Mouse (Mus musculus): Measurements from ENCODE around the gene Pdlim4.
A peak's percentile ranks its signal among the peaks of the same experiment; 100 is the strongest.

Gene Pdlim4

DNA sequence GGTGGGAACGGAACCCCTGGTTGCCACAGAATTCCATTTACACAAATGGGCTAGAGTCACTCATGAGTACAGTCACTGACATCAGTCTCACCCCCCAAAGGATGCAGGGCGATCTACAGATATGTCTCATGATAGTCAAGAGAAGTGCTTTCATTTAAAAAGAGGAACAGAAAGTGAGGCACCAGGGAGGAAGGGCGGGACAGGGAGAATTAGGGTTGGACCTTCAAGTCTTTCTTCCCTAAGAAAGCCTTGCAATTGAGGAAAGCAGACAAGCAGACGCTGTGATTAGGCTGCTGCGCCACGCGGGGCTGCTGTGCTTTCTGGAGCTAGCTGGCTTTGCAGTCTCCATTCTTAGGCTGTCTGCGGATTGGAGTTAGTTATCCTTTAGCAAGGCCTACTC lies 22.9 kb upstream of the Pdlim4 start:
- DNase-seq (ENCODE audit: low spot score), result no peak

DNA sequence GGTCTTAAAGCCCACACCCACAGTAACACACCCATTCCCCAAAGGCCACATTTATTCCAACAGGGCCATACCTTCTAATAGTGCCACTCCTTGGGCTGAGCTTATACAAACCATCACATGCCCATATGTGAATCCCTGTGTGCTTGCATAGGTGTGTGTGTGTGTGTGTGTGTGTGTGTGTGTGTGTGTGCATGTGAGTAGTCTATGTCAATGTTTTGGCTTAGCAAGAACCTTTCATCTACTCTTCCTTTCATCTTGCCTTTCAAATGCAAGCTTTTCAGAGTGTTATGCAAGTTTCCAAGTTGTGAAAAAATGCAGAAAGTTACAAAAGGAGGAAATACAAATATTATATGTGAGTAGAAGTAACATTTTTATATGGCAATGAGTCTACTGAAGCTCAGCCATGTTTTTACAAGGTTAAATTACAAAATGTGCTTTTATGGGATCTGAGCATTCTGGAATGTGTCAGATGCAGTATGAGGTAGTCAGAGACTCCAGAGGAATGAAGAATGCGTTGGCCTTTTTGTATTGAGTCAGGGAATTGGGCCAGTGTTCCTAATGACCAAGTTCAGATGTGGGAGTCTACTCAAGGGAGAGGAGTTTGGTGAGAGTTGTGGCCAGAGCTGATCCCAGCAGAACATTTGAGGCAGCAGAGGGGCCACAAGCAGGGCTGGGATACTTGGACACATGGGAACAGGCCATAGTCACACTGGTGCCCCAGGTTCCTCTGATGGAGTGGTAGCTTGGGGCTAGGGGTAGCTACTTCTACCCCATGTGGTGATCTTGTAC lies 21.5 kb upstream of the Pdlim4 start:
- DNase-seq (ENCODE audit: low spot score), result no peak

DNA sequence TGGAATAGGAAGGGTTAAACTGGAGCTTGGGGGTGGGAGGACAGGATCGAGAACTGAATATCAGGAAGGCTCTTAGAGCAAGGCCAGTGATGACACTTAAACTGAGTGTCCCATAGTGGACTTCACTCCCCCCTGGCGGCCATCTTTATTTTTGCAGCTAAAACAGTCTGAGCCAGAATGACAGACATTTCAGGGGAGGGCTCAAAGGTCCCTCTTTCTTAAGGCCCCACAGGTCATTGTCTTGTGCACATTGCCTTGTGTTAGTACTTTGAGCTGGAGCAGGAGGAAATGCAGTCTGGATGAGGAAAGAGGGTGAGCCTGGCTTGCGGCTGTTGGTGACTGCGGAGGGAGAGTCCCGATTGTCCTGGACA lies 20.1 kb upstream of the Pdlim4 start:
- DNase-seq (ENCODE audit: low spot score), result peak; percentile 84

DNA sequence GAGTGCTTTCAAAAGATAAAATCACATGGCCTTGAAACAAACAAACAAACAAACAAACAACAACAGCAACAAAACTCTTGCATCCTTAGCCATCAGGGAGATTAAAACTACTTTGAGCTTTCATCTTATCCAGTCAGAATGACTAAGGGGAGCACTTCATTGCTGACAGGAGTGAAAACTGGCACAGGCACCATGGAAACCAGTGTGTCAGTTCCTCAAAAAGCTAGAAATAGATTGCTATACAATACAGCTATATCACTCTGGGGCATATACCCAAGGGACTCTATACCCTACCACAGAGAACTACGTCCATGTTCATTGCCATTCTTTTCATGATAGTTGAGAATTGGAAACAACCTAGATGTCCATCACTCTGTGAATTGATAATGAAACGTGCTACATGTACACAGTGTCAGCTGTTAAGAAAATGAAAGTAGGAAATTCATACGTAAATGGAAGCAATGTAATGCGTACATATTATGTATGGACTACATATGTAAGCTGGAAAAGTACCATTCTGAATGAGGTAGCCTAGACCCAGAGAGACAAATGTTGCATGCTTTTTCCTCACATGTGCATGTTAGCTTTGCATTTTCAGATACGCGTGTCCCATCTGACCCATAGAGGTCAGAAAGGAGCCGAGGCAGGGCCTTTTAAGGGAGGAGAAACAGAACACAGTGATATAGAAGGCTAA lies 19.6 kb upstream of the Pdlim4 start:
- no peak for DNase-seq (ENCODE audit: low spot score)

DNA sequence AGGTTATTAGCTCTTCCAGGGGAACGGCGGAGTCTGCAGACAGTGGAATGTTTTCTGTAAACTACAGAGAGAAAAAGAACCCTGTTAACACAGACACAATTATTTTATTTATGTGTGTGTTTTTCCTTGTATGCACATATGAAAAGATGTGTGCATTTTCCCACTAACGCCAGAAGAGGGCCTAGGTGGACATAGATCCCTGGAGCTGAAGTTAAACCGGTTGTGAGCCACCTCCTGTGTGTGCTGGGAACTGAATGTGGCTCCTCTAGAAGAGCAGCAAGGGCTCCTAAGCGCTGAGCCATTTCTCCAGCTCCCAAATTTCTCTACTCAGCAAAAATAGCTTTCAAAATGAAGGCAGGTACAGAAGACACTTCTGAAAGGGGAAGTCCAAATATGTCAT lies 17.0 kb upstream of the Pdlim4 start:
- no peak for DNase-seq (ENCODE audit: low spot score)

DNA sequence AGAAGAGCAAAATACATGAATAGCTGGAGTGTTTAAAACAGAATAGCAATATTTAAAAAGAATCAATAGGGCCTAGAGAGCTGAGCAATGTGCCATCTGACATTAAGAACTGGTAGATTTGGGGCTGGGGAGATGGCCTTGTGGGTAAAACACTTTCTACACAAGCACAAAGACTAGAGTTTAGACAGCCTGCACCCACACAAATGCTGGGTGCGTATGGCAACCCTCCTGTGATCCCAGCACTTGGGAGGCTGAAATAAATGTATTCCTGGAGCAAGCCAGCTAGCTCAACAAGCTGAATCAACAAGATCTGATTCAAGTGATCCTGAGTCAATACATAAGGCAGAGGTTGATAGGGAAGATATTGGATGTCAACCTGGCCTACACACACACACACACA lies 16.2 kb upstream of the Pdlim4 start:
- DNase-seq (ENCODE audit: low spot score), result no peak

DNA sequence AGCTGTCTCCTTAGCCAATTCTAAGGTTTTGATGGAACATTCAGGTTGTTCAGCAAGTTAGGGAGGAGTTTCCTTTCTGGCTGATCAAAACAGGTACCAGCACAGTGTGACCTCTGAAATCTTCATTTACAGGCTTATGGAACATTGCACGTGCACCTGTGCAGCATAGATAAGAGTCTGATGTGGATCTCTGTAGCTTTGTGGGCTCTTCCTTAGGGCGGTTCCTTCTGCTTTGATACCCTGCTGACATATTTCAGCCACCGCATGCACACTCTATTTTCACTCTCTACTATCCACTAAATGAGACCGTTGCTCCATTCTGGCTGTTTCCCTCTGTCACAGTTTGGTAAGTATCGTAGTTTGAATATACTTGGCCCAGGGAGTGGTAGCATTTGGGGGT lies 13.9 kb upstream of the Pdlim4 start:
- no peak for DNase-seq (ENCODE audit: low spot score)

DNA sequence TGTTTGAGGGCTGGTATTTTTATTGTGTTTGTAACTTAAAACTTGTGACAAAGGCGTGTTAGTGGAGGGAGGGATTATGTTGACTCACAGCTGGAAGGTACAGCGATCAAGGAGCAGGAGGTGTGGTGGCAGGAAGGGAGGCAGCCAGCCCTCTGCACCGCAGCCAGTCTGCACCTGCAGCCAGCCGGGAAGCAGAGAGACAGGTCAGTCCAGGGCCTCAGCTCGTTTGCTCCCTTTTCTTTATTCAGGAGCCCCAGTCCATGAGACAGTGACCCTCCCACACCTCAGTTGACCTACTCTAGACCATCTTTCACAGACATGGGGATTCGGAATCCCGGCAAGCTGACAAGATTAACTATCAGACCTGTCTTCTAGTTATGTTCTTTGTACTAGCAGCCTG lies 11.6 kb upstream of the Pdlim4 start:
- DNase-seq (ENCODE audit: low spot score), result no peak

DNA sequence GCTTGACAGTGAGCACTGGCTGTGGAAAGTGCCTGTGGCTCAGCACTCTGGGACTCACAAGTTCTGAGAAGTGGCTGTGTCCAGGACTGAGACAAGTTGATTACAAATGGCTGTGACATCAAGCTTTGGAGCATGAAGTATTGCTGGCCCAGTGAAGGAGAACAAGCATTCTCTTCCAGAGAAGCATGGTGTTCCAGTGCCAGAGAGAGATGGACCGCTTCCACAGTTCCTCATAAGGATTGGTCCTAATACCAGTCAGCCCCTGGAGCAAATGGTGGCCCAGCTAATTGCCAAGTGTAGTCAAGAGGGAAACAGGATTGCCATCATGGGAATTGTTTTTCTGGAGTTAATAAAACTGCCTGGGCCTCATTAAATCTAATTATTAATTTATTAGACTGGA lies 7.3 kb upstream of the Pdlim4 start:
- DNase-seq (ENCODE audit: low spot score), result no peak

DNA sequence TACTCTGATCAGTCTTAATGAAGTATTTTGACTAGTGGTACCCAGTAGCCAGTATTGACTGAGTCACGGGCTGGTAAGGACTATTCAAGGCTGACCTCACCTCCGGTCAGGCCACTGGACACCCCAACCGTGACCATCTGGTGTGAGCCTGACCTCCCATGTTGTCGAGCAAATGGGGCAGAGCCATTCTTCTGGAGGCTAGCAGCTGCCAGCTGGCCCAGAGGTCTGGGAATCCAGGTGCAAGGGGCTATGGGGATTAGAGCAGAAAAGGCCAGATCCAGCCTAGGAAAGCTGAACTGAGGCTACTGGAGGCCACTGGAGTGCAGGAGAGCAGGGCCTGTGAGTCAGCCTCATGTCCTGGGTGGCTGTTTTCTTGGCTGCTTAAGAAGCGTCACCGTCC lies 6.5 kb upstream of the Pdlim4 start:
- DNase-seq (ENCODE audit: low spot score), result no peak

DNA sequence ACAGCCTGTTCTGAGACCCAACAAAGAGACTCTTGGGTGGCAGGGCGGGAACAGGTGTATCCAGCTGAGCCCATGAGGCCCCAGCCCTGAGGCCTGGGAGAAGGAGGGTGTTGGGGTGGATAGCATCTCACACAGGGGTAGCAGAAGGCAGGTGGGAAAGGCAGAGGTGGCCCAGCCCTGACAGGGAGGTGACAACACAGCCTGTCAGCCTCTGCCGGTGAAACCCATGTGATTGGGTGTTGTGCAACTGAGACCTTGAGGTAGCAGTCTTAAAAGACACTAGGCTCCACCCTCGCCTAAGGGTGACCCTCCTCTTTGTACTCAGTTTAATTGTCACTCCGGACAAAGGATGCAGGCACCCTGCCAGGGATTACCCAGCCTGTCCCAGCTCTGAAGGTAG lies 4.5 kb upstream of the Pdlim4 start:
- no peak for DNase-seq (ENCODE audit: low spot score)

DNA sequence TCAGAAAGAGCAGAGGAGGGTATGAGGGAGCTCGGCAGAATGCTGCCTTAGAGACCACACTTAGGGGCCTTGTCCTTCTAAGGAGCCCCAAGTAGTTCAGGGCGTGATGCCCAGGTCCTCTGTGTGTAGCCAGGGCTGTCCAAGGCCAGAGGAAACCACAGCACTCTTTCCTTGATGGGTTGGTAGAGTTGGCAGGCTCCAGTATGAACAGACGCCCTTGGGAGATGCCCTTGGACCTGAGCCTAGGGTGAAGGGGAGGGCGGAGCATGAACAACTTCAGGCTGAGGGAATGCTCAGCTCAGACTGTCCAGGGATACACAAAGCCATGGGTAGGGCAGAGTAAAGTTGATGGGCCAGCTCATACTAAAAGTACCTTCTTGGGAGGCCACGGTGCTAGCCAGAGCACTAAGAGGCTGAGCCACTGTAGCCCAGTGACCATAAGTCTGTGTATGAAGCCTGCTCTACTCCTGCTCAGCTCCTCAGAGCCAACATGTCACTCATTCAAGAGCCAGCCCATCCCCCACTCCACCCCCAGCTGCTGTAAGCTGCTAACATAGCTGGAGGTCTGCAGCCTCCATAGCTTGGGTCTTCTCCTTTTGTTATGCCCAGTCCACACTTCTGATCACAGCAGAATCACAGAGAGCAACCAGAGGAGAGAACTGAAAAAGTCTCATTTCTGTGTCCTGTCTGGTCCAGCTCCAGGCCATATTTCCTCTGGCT lies 3.1 kb upstream of the Pdlim4 start:
- DNase-seq (ENCODE audit: low spot score), result no peak

DNA sequence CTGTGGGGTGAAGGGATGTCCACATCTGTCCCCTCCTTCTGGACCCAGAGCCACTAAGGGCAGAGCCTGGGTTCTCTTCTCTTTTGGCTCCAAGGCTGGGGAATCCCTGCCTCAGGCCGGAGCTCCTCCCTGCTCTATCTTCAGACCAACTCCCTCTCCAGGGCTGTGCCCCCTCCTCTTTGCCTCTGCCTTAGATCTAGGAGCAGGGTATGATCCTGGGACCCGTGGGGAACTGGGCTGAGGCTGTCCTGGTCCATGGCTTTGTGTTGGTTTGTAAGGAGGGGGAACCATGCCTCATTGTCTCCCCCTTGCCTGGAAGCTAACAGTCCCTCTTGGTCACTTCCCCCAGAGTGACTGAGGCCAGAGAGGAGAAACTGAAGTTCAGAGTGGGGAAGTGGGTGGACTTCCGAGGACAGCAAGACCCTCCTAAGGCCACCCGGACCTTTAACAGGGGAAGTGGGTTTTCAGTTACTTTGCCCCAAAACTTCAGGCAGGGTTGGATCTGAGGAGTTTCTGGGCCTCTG lies 756 bp downstream of the Pdlim4 start:
- no peak for DNase-seq (ENCODE audit: low spot score)

DNA sequence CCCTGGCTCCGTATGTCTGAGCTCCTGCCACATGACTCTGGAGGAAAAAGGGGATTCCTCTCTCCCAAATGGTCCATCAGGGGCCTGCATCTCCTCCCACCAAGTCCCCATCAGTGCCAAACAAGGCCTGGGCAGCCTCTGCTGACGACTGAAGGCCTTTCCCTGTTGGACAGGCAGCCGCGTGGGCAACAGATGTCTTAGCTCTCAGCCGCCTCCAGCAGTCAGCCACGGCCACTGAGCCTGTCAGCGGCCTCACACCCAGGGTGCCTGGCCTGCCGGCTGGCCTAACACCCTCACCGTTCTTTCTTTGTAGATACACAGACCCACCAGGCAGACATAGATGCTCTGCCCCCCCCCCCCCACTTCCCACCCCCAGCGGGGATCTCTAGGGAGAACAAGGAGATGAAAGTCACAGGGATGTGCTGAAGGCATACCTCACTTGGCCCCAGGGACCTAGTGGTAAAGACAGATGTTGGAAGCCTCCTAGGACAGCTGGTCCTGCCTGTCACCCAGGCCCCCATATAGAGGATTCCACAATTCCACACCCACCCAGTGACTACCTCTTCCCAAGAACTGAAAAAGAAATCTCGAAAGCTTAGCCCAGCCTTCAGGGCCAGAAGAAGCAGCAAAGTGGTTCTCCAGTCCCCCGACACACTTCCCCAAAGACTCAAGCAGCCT lies 1.4 kb downstream of the Pdlim4 start:
- DNase-seq (ENCODE audit: low spot score), result no peak

DNA sequence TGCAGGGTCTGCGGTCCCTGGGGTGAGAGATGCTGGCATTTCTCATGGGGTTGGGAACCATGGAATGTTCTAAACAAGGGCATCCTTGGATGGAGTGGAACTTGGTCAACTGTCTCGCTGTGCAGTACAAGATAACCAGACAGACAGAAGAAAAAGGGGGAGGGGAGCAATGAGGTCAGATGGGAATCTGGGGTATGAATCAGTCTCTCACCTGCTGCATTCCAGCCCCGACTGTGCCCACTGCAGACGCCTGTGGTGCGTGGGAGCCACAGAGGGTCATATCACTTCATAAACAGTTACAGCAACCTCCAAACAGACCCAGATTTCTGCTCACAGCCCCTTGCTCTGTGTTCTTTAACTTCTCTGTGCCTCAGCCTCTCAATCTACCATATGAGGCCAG lies 2.4 kb downstream of the Pdlim4 start:
- no peak for DNase-seq (ENCODE audit: low spot score)

DNA sequence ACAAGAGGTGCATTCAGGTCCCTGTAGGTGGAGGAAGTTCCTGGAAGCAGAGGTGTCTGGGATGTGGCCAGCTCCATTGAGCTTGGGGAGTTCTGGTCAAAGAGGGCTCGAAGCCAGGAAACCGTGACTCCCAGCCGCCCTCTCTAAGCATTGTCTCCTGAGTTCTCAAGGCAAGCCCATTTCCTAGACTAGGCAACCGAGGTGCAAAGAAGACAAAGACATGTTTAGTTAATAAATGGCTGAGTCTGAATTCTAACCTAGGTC lies 3.0 kb downstream of the Pdlim4 start:
- DNase-seq (ENCODE audit: low spot score), result no peak

DNA sequence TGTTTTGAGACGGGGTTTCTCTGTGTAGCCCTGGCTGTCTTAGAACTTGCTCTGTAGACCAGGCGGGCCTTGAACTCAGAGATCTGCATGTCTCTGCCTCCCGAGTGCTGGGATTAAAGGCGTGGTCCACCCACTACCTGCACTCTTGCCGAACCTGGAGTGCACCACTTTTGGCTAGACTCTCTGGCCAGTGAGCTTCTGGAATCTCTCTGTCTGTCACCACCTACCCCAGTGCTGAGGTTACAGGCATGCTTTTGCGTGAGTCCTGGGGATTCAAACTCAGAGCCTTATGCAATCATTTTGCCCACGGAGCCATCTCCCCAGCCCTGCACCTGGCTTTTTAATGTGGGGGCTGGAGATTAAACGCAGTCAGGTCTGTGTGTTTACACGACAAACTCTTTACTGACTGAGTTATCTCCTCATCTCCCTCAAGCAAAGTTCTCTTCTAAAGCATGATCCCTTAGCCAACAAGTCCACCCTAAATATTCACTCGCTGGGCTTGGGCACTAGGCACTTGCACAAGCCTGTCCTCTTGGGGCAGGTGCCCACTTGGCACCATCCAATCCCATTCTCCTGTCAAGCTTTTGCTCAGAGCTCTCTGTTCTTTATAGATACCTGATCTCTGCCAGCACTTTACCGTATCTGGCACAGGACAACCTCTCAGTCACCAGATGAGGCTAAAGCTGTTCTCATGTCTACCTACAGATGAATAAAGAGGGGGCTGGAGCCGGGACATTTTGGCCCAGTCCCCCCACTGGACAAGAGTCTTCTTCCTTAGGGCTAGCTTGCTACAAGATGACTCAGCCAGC lies 3.5 kb downstream of the Pdlim4 start:
- DNase-seq (ENCODE audit: low spot score), result no peak

DNA sequence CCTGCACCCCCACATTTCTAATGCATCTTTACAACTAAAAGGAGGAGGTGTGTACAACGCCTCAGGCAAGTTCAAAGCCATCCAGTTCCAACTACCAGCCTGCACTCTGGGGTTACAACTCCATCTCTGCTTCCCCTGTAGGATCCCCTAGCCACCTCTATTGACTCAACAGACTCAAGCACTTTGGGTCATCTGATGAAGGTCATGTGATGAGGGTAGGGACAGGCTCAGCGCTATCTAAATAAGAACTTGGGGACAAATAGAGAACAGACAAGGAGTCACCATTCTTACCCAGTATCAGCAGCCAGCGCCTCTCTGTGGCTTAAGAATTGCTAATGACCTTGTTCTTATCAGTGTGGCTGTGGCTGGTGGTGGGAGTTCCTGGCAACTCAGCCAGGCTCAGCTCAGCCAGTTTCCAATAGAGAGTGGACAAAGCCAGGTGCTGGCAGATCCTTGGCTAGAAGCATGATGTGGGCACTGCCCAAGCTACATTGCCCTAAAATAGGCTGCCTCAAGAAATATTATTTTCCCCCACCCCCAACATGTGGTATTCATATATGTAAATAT lies 4.3 kb downstream of the Pdlim4 start:
- DNase-seq (ENCODE audit: low spot score), result no peak

DNA sequence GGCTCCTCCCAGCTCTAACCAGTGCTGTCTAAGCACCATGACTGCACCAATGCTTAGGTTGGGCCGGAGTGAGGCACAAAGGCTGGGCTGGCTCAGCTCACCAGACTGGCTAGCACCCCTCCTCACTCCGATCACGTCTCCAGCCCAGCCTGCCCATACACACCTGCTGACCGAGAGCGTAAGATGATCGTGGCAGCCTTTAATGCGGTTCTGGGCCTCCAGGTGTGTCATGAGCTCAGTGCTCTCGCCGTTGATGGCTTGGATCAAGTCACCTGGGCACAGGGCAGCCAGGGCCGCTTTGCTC lies 5.4 kb downstream of the Pdlim4 start:
- DNase-seq (ENCODE audit: low spot score), result no peak

DNA sequence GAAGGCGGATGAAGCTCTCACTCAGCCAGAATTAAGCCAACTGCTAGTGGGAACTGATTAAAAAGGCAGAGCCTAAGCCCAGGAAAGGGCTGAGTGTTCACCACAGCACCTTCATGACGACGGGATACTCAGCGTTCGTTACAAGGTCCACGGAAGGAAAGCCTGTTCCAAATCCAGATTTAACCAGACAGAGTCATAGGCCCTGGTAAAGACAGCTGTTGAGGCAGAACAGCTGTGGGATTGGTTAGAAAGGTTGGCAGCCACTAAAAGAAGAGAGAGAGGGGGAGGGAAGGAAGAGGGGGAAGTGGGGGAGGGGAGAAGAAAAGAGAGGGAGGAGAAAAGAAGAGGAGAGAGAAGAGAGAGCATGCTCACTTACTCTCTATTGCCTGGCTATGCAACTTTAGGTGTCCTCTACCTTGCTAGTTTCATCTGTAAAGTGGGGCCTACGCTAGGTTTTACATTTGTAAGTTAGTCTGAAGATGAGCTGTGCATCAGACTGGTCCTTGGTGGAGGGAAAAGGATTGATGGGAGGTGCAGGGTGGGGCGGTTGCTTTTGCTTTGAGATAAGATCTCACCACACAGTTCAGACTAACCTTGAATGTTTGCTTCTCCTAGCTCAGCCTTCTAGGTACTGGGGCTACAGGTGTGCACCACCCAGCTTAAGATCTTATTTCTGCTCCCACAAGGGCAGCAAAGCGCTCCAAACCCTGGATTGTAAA lies 5.9 kb downstream of the Pdlim4 start:
- peak; percentile 66 for DNase-seq (ENCODE audit: low spot score)

Measured in MN1 (cell line).